Mouse (Mus musculus): ENCODE results near the gene Gm5483.

DNA sequence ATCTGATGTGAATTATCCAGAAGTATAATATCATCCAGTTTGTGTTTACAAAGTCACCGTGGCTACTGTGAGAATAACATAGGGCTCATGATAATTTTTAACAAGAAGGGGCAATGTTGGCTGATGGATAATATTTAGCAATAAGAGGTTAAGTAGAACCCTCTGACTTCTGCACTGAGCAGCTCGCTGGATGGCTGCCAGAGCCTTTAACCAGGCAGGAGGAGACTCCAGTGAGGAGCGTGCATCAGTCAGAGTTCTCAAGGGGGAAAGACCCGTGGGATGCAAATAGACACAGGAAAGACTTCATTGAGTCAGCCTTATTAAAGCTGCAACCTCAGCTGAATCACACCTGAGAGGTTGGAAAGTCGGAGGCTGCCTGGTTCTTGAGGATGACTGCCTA, 19.8 kb downstream of the Gm5483 start:
- no peak for TF ChIP-seq CTCF (IDR thresholded peaks at IDR 0.05; ENCODE audit: borderline replicate concordance, extremely low read depth, insufficient read depth, insufficient read length)
- TF ChIP-seq POLR2A (IDR thresholded peaks at IDR 0.05; ENCODE audit: borderline replicate concordance, extremely low read depth, insufficient read depth, insufficient read length, poor library complexity, severe bottlenecking) = no peak
